Mouse (Mus musculus) A20 (cell line): ENCODE measurements around the gene Fam84a.

Source experiments
- DNase-seq: peaks from one replicate; pipeline ENCODE4 v3.0.0-alpha.2; 2011; ENCODE audit warnings: low read depth, low spot score

Fam84a gene

DNA sequence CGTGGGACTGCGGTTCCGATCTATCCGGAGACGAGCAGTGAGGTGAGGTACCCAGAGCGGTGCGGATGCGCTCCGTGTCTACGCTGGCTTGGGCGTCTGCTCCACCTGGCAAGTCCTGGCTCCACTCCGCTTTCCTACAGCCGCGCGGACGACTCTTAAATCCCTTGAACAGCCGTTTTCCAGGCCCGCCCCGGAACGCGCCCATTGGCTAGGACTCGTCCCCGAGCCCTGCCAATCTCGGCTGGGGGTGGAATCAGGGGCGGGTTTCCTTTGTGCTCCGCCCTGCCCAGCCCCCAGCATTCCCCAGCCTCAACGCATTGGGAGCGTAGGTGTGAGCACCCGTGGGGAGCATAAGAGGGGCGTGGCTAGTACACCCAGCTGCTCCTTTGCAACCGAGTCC, at the start of gene Fam84a:
Gene Fam84a (minus strand): TSS at position 134 of the 400 bp plus-strand sequence.
- no peak for DNase-seq

DNA sequence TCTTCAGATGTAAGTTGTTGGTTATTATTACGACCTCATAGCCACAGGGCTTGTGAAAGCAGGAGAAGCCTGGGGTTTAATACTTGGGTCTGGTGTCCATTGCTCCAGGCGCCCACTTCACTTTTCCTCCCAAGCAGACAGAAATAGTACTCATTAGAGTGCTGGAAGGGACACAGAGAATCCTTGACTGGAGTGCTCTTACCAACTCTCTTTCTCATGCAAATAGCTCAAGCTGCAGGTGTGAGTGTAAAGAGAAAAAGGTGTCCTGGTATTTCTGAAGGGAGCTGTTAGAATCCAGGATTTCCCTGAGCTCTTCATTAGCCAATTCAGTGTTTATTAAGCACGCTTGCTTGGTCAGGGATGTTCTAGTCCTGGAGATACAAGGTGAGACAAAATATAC, 43.6 kb upstream of the Fam84a start:
- DNase-seq, result no peak

DNA sequence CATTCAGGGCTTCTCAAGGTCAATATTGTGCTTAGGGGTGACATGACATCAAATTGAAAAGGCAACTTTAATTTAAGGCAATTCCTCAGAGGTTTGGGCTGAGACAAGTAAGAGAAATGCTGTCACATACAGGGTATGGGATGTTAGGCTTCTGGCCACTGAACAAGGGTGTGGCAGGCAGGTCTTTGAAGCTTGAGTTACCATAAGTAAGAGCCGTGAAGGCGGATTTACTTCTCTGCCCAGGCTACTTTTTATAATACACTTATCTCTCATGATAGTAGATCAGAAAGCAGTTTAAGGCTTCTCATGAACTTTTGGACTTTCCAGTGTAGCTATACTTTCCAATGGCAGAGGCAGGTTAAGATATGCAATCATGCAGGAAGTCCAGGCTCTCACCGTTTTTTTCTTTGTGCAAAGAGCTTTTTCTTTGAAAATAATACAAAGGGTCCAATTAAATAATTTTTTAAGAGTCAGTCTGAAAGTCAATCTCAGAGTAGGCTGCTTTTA, 34.9 kb upstream of the Fam84a start:
- no peak for DNase-seq

DNA sequence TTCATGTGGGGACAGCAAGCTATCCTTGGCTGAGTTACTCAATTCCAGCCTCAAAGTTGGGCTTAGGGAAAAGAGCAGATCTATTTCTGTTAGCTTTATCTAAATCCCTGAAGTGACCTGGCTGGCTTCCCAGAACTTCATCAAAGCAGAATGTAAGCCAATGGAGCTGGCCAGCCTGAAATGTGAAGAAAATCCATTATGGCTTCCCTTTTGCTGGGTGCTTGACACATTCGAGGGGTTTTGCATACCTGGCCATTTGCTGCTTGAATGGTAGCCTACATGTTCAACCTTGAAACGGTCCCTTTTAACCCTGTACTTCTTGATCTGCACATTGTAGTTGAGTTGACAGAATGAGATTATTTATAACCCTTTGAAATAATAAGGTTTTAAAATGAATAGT, 13.9 kb upstream of the Fam84a start:
- no peak for DNase-seq

DNA sequence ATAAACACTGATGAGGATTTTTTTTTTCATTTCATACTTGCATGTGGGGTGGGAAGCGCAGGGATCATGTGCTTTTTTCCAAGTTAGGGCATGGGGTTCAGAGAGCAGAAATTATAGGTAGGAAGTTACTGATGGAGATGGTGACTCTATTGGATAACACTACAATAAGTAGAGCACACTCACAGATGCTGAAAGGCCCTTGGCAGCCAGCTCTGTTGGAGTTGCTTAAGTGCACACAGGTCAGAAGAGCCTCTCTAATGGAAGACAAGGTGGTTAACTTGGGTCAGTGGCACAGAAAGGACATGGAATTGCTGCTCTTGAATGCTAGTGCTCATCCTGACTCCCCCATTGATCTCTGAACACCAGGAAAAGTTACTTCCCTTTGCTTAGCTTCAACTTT, 13.1 kb upstream of the Fam84a start:
- DNase-seq, result no peak

DNA sequence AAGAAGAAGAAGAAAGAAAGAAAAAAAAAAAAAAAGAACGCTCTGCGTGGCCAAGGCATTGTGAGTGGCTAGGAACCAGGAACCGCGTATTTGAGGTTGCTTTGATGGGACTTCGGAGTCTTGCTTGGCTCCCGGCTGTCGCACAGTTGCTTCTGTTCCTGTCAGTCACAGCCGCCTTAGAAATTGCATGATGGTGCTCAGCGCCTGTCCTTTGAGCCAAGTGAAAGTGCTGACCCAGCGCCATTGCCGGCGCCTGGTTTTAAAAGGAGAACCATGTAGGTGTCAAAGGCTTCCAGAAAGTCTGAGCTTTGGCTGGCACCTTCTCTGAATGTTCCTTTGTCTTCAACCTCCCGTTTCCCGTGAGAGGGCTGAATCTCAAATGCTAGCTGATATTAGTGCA, 572 bp upstream of the Fam84a start:
- no peak for DNase-seq

DNA sequence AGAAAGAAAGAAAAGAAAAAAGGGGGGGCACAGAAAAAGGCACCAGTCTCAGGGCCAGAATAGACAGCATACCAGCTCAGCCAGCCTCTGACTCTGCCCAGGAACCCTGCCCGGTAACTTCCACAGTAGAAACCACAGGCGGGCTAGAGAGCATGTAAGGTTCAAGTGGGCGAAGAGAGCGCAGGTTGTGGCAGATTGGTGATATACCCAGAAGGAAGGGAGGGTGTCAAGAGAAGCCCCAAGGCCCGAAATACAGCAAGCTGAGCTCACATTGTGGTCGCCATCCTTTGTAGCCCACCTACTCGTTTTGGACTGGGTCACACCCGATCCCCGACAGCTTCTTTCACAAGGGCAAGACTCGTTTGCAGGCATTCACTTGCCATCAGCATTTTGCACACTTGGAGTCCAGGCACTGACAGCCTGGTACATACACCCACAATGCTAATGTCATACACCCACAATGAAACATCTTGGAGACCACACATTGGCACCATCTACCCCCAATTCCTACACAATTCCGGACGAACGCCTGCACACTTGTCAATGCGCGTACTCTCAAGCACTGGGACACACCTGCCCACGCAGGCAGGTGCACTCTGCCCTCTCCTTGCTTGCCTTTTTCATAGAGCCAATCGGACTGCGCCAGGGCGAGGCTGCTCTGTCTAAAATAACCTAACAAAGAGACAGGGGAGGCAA, 770 bp downstream of the Fam84a start:
- no peak for DNase-seq

DNA sequence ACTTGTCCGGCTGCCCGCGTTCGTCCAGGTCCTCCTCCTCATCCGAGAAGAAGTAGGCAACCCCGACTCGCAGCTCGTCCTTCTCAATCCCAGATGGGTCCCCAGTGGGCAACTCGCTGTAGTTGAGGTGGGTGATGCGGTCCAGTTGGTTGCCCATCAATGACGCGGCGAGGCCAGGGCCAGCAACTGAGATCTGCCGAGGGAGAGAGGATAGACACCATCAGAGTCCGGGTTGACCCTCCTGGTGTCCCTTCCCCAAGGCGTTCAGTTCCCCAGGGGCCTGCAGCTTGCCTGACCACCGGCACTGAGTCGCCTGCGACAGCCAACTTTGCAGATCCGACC, 1.3 kb downstream of the Fam84a start:
- no peak for DNase-seq

DNA sequence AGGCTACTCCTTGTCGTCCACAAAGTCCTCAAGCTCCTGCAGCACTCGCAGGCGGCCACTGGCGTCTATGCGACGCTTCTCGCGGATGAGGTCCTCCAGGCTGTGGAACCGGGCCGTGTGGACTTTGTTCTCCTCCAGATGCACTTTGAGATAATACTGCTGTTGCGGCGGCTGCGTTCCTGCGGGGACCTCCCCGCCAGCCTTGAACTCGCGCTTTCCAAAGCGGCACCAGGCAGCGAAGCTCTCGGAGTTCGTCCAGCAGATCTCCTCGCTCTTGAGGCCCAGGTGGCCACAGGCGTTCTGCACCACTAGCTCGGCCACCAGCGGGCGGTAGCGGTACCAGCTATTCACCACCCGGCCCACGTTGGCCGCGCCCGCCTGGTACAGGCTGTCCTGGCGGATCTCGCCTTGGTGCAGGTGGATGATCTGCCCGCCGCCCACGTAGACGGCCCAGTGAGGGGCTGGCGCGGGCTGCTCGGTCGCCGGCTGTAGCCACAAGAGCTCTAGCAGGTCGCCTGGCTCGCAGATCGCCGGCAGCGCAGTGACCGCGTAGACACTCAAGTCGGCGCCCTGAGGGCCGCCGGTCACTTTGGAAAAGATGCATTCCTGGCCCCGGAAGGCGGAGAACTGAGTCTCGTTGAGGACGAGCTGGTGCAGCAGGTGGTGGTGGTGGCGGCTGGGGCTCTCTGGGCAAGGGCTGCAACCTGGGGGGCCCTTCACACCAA, 1.8 kb downstream of the Fam84a start:
- DNase-seq, result no peak

DNA sequence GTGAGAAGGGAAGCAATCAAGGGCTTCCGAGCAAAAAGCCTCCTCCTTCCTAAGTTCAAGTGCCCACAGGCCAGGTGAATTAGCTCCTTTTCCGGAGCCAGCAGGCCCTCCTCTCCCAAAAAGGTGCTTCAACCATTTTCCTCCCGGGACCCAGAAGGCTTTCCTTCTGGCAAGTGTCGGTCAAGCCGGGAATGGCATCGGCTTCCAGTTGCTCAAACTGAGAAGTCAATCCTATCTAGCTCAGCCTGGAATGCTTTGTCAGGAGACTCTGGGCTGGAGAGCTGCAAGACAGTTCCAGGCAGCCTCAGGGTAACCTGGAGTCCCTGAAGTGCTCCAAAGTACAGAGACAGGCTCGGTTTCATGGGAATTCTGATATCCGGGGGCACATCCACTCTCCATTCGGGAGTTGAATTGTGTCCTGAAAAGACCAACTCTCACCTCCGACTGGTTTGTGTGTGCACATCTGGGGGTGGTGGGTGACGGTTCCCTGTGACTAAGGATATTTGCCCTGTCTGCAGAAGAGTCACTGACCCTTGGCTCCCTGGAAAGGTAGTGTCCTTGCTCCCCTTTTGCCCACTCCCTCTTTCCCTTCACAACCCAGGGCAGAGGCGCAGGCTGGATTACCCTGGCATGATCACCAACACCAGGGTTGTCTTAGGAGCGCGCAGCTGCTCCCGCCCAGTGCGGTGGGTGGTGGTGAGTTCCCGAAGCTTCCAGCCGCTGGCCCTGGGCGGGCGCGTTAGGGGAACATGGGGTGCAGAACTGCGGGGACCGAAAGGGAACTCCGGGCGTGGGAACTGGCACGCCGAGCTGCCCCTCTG, 2.6 kb downstream of the Fam84a start:
- DNase-seq, result no peak

DNA sequence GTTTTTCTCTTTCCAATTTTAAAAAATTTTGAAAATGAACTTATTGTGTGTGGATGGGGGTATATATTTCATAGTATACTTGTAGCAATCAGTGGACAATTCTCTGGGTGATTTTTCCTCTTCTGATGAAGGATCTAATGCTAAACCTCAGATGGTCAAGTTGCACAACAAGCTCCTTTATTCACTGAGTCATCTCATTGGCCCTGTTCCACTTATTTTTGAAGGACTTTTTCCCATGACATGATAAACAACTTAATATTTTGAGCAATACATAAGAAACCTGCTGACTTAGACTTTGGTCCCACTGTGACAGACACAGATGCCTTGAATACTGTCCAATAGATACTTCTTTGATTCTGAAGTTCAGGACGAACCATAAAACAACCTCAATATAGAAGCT, 14.8 kb downstream of the Fam84a start:
- DNase-seq, result no peak

DNA sequence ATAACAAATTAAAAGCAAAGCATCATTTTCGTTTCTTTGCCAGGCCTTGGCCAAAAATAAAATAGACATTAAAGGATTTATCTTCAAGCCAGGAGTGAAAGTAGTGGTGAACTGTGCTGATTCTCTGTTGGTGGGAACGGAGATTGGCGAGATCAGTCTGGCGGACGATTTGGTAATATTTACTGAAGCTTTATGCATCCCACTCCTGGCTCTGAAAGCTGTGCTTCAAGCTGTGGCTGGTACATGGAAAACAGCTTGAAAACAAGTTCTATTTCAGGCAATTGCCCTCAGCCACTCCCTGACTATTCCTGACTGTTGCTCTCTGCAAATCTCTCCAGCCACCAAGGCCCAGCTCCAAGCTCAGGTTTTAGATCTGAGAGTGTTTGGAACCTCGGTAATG, 37.1 kb downstream of the Fam84a start:
- DNase-seq, result no peak

DNA sequence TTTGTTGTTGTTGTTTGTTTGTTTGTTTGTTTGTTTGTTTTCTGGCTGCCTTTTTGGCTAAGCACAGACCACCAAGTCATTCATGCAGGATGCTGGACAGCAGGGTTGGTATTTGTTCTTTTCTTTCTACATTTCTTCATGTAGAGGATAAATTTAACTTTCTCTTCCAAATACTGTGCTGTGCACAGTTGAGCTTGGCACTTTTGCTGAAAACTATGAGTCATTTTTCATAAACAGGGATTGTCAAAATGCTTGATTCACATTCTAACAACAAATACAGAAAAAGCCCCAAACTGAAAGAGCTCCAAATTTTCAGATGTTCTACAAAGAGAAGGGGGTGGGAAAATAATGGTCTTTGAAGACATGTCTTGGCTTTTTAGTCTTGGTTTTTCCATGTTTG, 54.9 kb downstream of the Fam84a start:
- no peak for DNase-seq
